Mouse (Mus musculus): ENCODE results near the gene Gm26558. TPM values are rescaled to one million over a fixed set of nuclear protein-coding genes. Genes with fewer than 3 reads are reported as not detected.

The Gm26558 gene
- polyA plus RNA-seq, 1 experiment from 2014 or later: 0.87 TPM

- no peak overlapping the region for H3K4me3 ChIP-seq (ENCODE audit: low read depth, low read length)
- H3K27me3 ChIP-seq (ENCODE audit: control insufficient read depth, insufficient read depth, low read depth, low read length): no peaks in the 10 kb centered on the region
- H3K36me3 ChIP-seq (ENCODE audit: control insufficient read depth, insufficient read depth): no peaks in the 10 kb centered on the region
- no peaks in the 10 kb centered on the region for H3K9me3 ChIP-seq (replicated peaks; ENCODE audit: control insufficient read depth, low read length)
- 65% methylated on average over 5 of the region's 5 CpGs for WGBS (ENCODE audit: insufficient replicate concordance)
- no peak for ATAC-seq (ENCODE audit: low read depth)
- H3K4me1 ChIP-seq (ENCODE audit: control insufficient read depth, low read depth, low read length): no peaks in the 10 kb centered on the region
- no peak overlapping the region for H3K4me2 ChIP-seq (ENCODE audit: low read depth, low read length)
- no peak overlapping the region for H3K27ac ChIP-seq (ENCODE audit: low read length)
- no peak overlapping the region for H3K9ac ChIP-seq (ENCODE audit: low read depth, low read length)
Observed at GRCm38 (mm10) chr2:70634028-70634690, 27.7 kb downstream of the Gm26558 start.

- WGBS (ENCODE audit: insufficient replicate concordance): 66% methylated on average over 1 of the region's 1 CpGs
- Histone ChIP-seq H3K4me2 (ENCODE audit: low read depth, low read length) (no peak overlapping the region), H3K9me3 (replicated peaks; ENCODE audit: control insufficient read depth, low read length) (no peaks in the 10 kb centered on the region), H3K36me3 (ENCODE audit: control insufficient read depth, insufficient read depth) (no peaks in the 10 kb centered on the region), H3K4me3 (ENCODE audit: low read depth, low read length) (no peak overlapping the region), H3K4me1 (ENCODE audit: control insufficient read depth, low read depth, low read length) (no peaks in the 10 kb centered on the region), H3K27me3 (ENCODE audit: control insufficient read depth, insufficient read depth, low read depth, low read length) (no peaks in the 10 kb centered on the region), H3K9ac (ENCODE audit: low read depth, low read length) (no peak overlapping the region), H3K27ac (ENCODE audit: low read length) (no peak overlapping the region)
- ATAC-seq (ENCODE audit: low read depth): no peak
Observed at GRCm38 (mm10) chr2:70632412-70632811, 29.5 kb downstream of the Gm26558 start.

- 72% methylated on average over 1 of the region's 1 CpGs for WGBS (ENCODE audit: insufficient replicate concordance)
- no peak overlapping the region for H3K9ac ChIP-seq (ENCODE audit: low read depth, low read length)
- ATAC-seq (ENCODE audit: low read depth): no peak
- H3K4me3 ChIP-seq (ENCODE audit: low read depth, low read length): no peak overlapping the region
- no peaks in the 10 kb centered on the region for H3K27me3 ChIP-seq (ENCODE audit: control insufficient read depth, insufficient read depth, low read depth, low read length)
- H3K9me3 ChIP-seq (replicated peaks; ENCODE audit: control insufficient read depth, low read length): no peaks in the 10 kb centered on the region
- no peaks in the 10 kb centered on the region for H3K36me3 ChIP-seq (ENCODE audit: control insufficient read depth, insufficient read depth)
- no peak overlapping the region for H3K4me2 ChIP-seq (ENCODE audit: low read depth, low read length)
- H3K27ac ChIP-seq (ENCODE audit: low read length): no peak overlapping the region
- H3K4me1 ChIP-seq (ENCODE audit: control insufficient read depth, low read depth, low read length): no peaks in the 10 kb centered on the region
Observed at GRCm38 (mm10) chr2:70631321-70631720, 30.6 kb downstream of the Gm26558 start.

GRCm38 (mm10) chr2:70629921-70630320, 32.0 kb downstream of the Gm26558 start:
- Histone ChIP-seq H3K9ac (ENCODE audit: low read depth, low read length) (no peak overlapping the region), H3K27me3 (ENCODE audit: control insufficient read depth, insufficient read depth, low read depth, low read length) (no peaks in the 10 kb centered on the region), H3K4me3 (ENCODE audit: low read depth, low read length) (no peak overlapping the region), H3K4me1 (ENCODE audit: control insufficient read depth, low read depth, low read length) (no peaks in the 10 kb centered on the region), H3K9me3 (replicated peaks; ENCODE audit: control insufficient read depth, low read length) (no peaks in the 10 kb centered on the region), H3K36me3 (ENCODE audit: control insufficient read depth, insufficient read depth) (no peaks in the 10 kb centered on the region), H3K4me2 (ENCODE audit: low read depth, low read length) (no peak overlapping the region), H3K27ac (ENCODE audit: low read length) (no peak overlapping the region)
- ATAC-seq (ENCODE audit: low read depth): no peak
- WGBS (ENCODE audit: insufficient replicate concordance): 49% methylated on average over 3 of the region's 3 CpGs

- Histone ChIP-seq H3K4me2 (ENCODE audit: low read depth, low read length) (no peak overlapping the region), H3K27ac (ENCODE audit: low read length) (no peak overlapping the region), H3K9ac (ENCODE audit: low read depth, low read length) (no peak overlapping the region), H3K4me1 (ENCODE audit: control insufficient read depth, low read depth, low read length) (no peaks in the 10 kb centered on the region), H3K36me3 (ENCODE audit: control insufficient read depth, insufficient read depth) (no peaks in the 10 kb centered on the region), H3K27me3 (ENCODE audit: control insufficient read depth, insufficient read depth, low read depth, low read length) (no peaks in the 10 kb centered on the region), H3K9me3 (replicated peaks; ENCODE audit: control insufficient read depth, low read length) (no peaks in the 10 kb centered on the region), H3K4me3 (ENCODE audit: low read depth, low read length) (no peak overlapping the region)
- 20% methylated on average over 10 of the region's 10 CpGs for WGBS (ENCODE audit: insufficient replicate concordance)
- no peak for ATAC-seq (ENCODE audit: low read depth)
Observed at GRCm38 (mm10) chr2:70629339-70629761, 32.6 kb downstream of the Gm26558 start.

- no peaks in the 10 kb centered on the region for H3K27me3 ChIP-seq (ENCODE audit: control insufficient read depth, insufficient read depth, low read depth, low read length)
- H3K9ac ChIP-seq (ENCODE audit: low read depth, low read length): no peak overlapping the region
- no peaks in the 10 kb centered on the region for H3K36me3 ChIP-seq (ENCODE audit: control insufficient read depth, insufficient read depth)
- no peak overlapping the region for H3K4me2 ChIP-seq (ENCODE audit: low read depth, low read length)
- no peak overlapping the region for H3K4me3 ChIP-seq (ENCODE audit: low read depth, low read length)
- no peak for ATAC-seq (ENCODE audit: low read depth)
- H3K27ac ChIP-seq (ENCODE audit: low read length): no peak overlapping the region
- H3K4me1 ChIP-seq (ENCODE audit: control insufficient read depth, low read depth, low read length): no peaks in the 10 kb centered on the region
- WGBS (ENCODE audit: insufficient replicate concordance): 44% methylated on average over 12 of the region's 12 CpGs
- H3K9me3 ChIP-seq (replicated peaks; ENCODE audit: control insufficient read depth, low read length): no peaks in the 10 kb centered on the region
Observed at GRCm38 (mm10) chr2:70628397-70628796, 33.5 kb downstream of the Gm26558 start.

GRCm38 (mm10) chr2:70625761-70626160, 36.1 kb downstream of the Gm26558 start:
- no peak overlapping the region for H3K4me2 ChIP-seq (ENCODE audit: low read depth, low read length)
- no peak overlapping the region for H3K27ac ChIP-seq (ENCODE audit: low read length)
- H3K36me3 ChIP-seq (ENCODE audit: control insufficient read depth, insufficient read depth): no peaks in the 10 kb centered on the region
- no peak overlapping the region for H3K4me3 ChIP-seq (ENCODE audit: low read depth, low read length)
- no peaks in the 10 kb centered on the region for H3K27me3 ChIP-seq (ENCODE audit: control insufficient read depth, insufficient read depth, low read depth, low read length)
- H3K9ac ChIP-seq (ENCODE audit: low read depth, low read length): no peak overlapping the region
- 33% methylated on average over 7 of the region's 7 CpGs for WGBS (ENCODE audit: insufficient replicate concordance)
- ATAC-seq (ENCODE audit: low read depth): no peak
- no peaks in the 10 kb centered on the region for H3K9me3 ChIP-seq (replicated peaks; ENCODE audit: control insufficient read depth, low read length)
- no peaks in the 10 kb centered on the region for H3K4me1 ChIP-seq (ENCODE audit: control insufficient read depth, low read depth, low read length)

GRCm38 (mm10) chr2:70622244-70622643, 39.7 kb downstream of the Gm26558 start:
- Histone ChIP-seq H3K9ac (ENCODE audit: low read depth, low read length) (no peak overlapping the region), H3K4me1 (ENCODE audit: control insufficient read depth, low read depth, low read length) (no peaks in the 10 kb centered on the region), H3K9me3 (replicated peaks; ENCODE audit: control insufficient read depth, low read length) (no peaks in the 10 kb centered on the region), H3K4me2 (ENCODE audit: low read depth, low read length) (no peak overlapping the region), H3K36me3 (ENCODE audit: control insufficient read depth, insufficient read depth) (no peaks in the 10 kb centered on the region), H3K27me3 (ENCODE audit: control insufficient read depth, insufficient read depth, low read depth, low read length) (no peaks in the 10 kb centered on the region), H3K27ac (ENCODE audit: low read length) (no peak overlapping the region), H3K4me3 (ENCODE audit: low read depth, low read length) (no peak overlapping the region)
- 19% methylated on average over 4 of the region's 4 CpGs for WGBS (ENCODE audit: insufficient replicate concordance)
- no peak for ATAC-seq (ENCODE audit: low read depth)

GRCm38 (mm10) chr2:70620225-70620624, 41.7 kb downstream of the Gm26558 start:
- WGBS (ENCODE audit: insufficient replicate concordance): 20% methylated on average over 6 of the region's 6 CpGs
- Histone ChIP-seq H3K36me3 (ENCODE audit: control insufficient read depth, insufficient read depth) (no peaks in the 10 kb centered on the region), H3K4me2 (ENCODE audit: low read depth, low read length) (no peak overlapping the region), H3K27ac (ENCODE audit: low read length) (no peak overlapping the region), H3K4me3 (ENCODE audit: low read depth, low read length) (no peak overlapping the region), H3K9me3 (replicated peaks; ENCODE audit: control insufficient read depth, low read length) (no peaks in the 10 kb centered on the region), H3K9ac (ENCODE audit: low read depth, low read length) (no peak overlapping the region), H3K27me3 (ENCODE audit: control insufficient read depth, insufficient read depth, low read depth, low read length) (no peaks in the 10 kb centered on the region), H3K4me1 (ENCODE audit: control insufficient read depth, low read depth, low read length) (no peaks in the 10 kb centered on the region)
- no peak for ATAC-seq (ENCODE audit: low read depth)

Measured in liver, embryonic 16.5 days (tissue).